Mouse (Mus musculus): ENCODE measurements at regions not wholly inside any gene's neighbourhood (a gene's known extent, or its start where the extent isn't known, plus 50 kb on each side); places are given as distances from the start of the nearest gene placed in this dataset.
A peak's percentile ranks its signal among the peaks of the same experiment; 100 is the strongest.

DNA sequence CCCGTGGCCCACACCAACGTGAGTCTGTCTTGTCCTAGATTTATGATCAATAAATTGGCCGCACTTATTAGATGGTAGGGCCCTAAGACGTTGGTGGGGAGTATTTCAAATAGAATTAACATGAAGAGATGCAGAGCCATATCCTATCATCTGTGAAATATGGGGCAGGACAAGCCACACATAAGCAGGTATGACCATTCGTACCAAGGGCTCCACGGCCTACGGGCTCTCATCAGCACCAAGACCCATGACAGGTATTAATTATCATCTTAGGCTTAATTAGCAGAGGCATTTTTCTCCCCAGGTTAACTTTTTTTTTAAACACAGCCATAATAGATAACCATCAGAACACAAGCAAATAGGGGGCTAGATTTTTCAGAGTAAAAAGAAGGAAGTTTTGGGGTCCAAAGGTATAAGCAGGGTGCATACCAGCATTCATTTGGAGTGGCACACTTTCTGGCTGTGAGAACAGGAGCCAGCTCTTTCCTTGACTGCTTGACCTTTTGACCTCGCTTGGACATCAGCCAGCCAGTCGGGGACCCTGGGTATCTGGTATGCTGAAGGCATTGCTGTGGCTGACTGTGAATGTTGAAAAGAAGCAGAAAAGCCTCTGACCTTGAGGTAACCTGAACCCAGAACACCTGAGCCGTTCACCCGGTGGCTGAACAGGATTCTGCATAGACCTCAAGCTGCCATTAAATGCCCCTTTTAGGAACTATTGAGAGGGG lies 185.8 kb downstream of the Snx10 start:
- Histone ChIP-seq H3K4me1 (ENCODE audit: control insufficient read depth, insufficient read depth, low read length) (peaks cover 18% of the 10 kb centered on the region), H3K36me3 (ENCODE audit: control insufficient read depth, insufficient read depth, low read length) (no peaks in the 10 kb centered on the region), H3K9ac (replicated peaks; ENCODE audit: low read depth, low read length) (no peak overlapping the region), H3K27ac (ENCODE audit: low read depth, low read length) (peak overlapping the region; percentile 68; the same call in 1 of the 2 replicates), H3K27me3 (ENCODE audit: control insufficient read depth, insufficient read depth, low read length) (no peaks in the 10 kb centered on the region), H3K4me2 (ENCODE audit: low read depth, low read length) (no peak overlapping the region), H3K4me3 (ENCODE audit: low read depth, low read length) (no peak overlapping the region), H3K9me3 (ENCODE audit: control insufficient read depth, low read length) (no peaks in the 10 kb centered on the region)
- WGBS: 14% methylated on average over 11 of the region's 11 CpGs
- ATAC-seq (ENCODE audit: low read depth): no peak; the same call in 1 of the 2 replicates

DNA sequence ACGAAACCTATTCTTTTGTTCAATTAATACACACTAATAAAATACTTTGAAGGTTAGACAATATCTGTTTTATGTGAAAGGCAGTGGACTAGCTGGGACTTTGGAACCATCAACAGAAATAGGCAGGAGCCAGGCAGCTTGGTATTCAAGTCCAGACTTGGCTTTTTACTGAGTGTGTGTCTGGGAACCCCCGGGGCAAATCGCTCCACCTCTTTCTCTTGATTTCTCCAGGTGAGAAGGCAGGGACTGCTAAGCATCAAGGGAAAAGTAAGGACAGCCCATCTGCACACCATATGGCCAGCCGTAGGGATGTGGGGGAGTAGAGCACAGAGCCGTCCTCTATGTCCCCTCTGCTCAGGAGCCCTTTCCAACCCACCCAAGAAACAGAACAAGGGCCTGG lies 186.5 kb downstream of the Snx10 start:
- peaks cover 18% of the 10 kb centered on the region for H3K4me1 ChIP-seq (ENCODE audit: control insufficient read depth, insufficient read depth, low read length)
- H3K9ac ChIP-seq (replicated peaks; ENCODE audit: low read depth, low read length): no peak overlapping the region
- no peak for ATAC-seq (ENCODE audit: low read depth)
- 51% methylated on average over 5 of the region's 5 CpGs for WGBS
- H3K4me2 ChIP-seq (ENCODE audit: low read depth, low read length): no peak overlapping the region
- H3K27ac ChIP-seq (ENCODE audit: low read depth, low read length): peak overlapping the region; percentile 68; the same call in 1 of the 2 replicates
- H3K4me3 ChIP-seq (ENCODE audit: low read depth, low read length): no peak overlapping the region
- H3K27me3 ChIP-seq (ENCODE audit: control insufficient read depth, insufficient read depth, low read length): no peaks in the 10 kb centered on the region
- H3K36me3 ChIP-seq (ENCODE audit: control insufficient read depth, insufficient read depth, low read length): no peaks in the 10 kb centered on the region
- H3K9me3 ChIP-seq (ENCODE audit: control insufficient read depth, low read length): no peaks in the 10 kb centered on the region

DNA sequence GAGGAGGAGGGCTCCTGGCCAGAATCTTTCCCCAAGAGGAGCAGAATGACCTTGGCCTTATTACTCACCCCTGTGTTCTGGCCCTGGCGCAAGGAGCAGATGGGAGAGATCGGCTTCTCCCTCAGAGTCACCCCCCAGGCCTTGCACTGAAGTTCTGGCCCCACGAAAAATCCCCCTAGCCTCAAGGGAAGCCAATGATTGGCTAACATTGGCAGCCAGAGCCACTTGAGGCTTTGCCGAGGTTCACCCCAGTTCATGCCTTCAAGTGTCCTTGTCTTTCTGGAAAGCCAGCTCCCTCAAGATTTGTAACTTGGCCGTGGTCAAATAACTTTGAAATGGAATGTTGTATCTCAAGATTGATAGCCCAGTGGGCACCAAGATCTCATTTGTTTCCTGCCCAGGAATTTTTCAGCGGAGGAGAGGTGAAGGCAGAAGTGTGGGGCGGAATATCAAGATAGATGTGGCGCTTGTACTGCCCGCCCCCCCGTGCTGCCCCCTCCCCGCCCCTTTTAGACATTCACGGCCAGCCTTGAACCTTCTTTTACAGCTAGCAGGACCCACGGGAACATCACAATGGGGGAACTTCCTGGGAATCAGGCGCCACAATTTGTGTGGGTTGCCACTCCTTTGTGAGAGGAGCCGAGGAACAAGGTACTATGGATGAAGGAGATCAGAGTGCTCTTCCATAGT lies 187.4 kb downstream of the Snx10 start:
- Histone ChIP-seq H3K4me1 (ENCODE audit: control insufficient read depth, insufficient read depth, low read length) (peaks cover 18% of the 10 kb centered on the region), H3K9ac (replicated peaks; ENCODE audit: low read depth, low read length) (no peak overlapping the region), H3K27me3 (ENCODE audit: control insufficient read depth, insufficient read depth, low read length) (no peaks in the 10 kb centered on the region), H3K36me3 (ENCODE audit: control insufficient read depth, insufficient read depth, low read length) (no peaks in the 10 kb centered on the region), H3K9me3 (ENCODE audit: control insufficient read depth, low read length) (no peaks in the 10 kb centered on the region), H3K4me2 (ENCODE audit: low read depth, low read length) (no peak overlapping the region), H3K4me3 (ENCODE audit: low read depth, low read length) (no peak overlapping the region), H3K27ac (ENCODE audit: low read depth, low read length) (no peak overlapping the region)
- no peak for ATAC-seq (ENCODE audit: low read depth)
- WGBS: 66% methylated on average over 15 of the region's 15 CpGs

DNA sequence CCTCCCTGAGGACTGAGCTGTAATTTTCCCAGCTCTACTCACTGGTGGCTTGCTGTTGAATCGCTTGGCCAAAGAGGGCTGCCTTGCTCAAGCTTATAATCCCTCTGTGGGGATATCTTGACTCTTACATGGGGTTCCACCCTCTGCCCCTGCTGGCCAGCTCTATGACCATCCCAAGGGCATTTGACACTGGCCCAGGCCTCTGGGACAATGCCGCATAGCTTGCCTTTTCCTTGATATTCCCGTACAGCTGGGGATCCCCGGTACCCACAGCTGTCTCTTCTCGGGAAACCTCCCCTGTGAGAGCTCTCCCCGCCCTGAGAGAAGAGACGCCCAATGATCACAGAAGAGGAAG lies 187.9 kb downstream of the Snx10 start:
- Histone ChIP-seq H3K4me1 (ENCODE audit: control insufficient read depth, insufficient read depth, low read length) (peaks cover 18% of the 10 kb centered on the region), H3K9me3 (ENCODE audit: control insufficient read depth, low read length) (no peaks in the 10 kb centered on the region)
- WGBS: 72% methylated on average over 7 of the region's 7 CpGs

DNA sequence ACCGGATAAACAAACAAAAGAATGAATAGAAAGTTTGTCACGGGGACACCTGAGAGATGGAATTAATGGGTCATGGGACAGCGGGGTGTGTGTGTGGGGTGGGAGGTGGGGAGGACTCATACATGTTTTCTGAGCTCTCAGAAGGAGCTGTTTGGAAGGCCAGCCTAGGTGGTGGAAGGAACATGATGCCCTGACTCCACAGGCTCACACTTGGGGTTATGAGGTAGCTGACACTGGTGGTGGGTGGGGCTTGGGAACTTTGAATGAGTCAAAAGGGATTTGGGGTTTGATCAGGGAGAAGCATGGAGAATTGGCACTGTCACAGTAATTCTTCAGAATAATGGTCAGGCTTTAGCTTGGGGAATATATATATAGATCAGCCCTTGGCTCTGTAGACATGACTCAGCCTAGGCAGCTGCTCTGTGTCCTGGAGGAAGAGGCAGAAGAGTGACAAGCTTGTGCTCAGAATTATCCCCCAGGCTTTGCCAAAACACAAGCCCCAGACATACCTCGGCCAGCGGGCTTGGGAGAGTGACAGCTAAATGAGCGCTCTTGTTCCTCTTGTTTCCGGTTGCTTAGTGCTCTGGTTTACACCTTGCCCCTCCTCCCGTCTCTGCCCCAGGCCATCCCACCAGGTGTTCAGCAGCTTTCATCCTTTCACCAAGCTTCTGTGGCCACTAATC lies 191.6 kb downstream of the Snx10 start:
- H3K9me3 ChIP-seq (ENCODE audit: control insufficient read depth, low read length): no peaks in the 10 kb centered on the region
- no peaks in the 10 kb centered on the region for H3K27me3 ChIP-seq (ENCODE audit: control insufficient read depth, insufficient read depth, low read length)
- H3K36me3 ChIP-seq (ENCODE audit: control insufficient read depth, insufficient read depth, low read length): no peaks in the 10 kb centered on the region
- WGBS: 24% methylated on average over 8 of the region's 8 CpGs
- no peak overlapping the region for H3K27ac ChIP-seq (ENCODE audit: low read depth, low read length)
- H3K4me1 ChIP-seq (ENCODE audit: control insufficient read depth, insufficient read depth, low read length): no peaks in the 10 kb centered on the region
- no peak overlapping the region for H3K4me2 ChIP-seq (ENCODE audit: low read depth, low read length)
- no peak for ATAC-seq (ENCODE audit: low read depth)
- H3K4me3 ChIP-seq (ENCODE audit: low read depth, low read length): no peak overlapping the region
- no peak overlapping the region for H3K9ac ChIP-seq (replicated peaks; ENCODE audit: low read depth, low read length)

More for the DNA sequence above, 187.9 kb downstream of the Snx10 start:
- Histone ChIP-seq H3K9ac (replicated peaks; ENCODE audit: low read depth, low read length) (no peak overlapping the region), H3K27me3 (ENCODE audit: control insufficient read depth, insufficient read depth, low read length) (no peaks in the 10 kb centered on the region), H3K27ac (ENCODE audit: low read depth, low read length) (no peak overlapping the region), H3K4me2 (ENCODE audit: low read depth, low read length) (no peak overlapping the region), H3K4me3 (ENCODE audit: low read depth, low read length) (no peak overlapping the region), H3K36me3 (ENCODE audit: control insufficient read depth, insufficient read depth, low read length) (no peaks in the 10 kb centered on the region)
- ATAC-seq (ENCODE audit: low read depth): no peak

DNA sequence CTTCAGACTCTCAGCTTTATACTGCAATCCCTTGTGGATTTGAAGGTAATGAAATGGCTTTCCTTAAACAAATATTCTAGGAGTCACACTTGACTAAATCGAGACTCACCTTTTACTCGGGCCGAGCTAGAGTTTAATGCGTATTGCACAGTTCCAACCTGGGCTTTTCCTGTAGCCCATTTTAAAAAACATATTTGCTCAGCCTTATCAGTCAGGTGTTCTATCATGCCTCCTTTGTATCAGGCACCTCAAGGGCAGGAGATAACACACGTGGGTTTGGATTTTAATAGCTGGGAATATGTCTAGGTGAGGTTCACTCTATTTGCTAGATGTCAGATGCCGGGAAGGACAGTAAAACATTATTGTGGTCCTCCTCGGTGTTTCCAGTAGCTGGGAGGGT lies 193.7 kb downstream of the Snx10 start:
- WGBS: 77% methylated on average over 7 of the region's 7 CpGs
- no peak overlapping the region for H3K9ac ChIP-seq (replicated peaks; ENCODE audit: low read depth, low read length)
- H3K4me1 ChIP-seq (ENCODE audit: control insufficient read depth, insufficient read depth, low read length): no peaks in the 10 kb centered on the region
- H3K27me3 ChIP-seq (ENCODE audit: control insufficient read depth, insufficient read depth, low read length): no peaks in the 10 kb centered on the region
- no peak for ATAC-seq (ENCODE audit: low read depth)
- no peaks in the 10 kb centered on the region for H3K9me3 ChIP-seq (ENCODE audit: control insufficient read depth, low read length)
- H3K4me2 ChIP-seq (ENCODE audit: low read depth, low read length): no peak overlapping the region
- no peak overlapping the region for H3K27ac ChIP-seq (ENCODE audit: low read depth, low read length)
- no peak overlapping the region for H3K4me3 ChIP-seq (ENCODE audit: low read depth, low read length)
- H3K36me3 ChIP-seq (ENCODE audit: control insufficient read depth, insufficient read depth, low read length): no peaks in the 10 kb centered on the region

DNA sequence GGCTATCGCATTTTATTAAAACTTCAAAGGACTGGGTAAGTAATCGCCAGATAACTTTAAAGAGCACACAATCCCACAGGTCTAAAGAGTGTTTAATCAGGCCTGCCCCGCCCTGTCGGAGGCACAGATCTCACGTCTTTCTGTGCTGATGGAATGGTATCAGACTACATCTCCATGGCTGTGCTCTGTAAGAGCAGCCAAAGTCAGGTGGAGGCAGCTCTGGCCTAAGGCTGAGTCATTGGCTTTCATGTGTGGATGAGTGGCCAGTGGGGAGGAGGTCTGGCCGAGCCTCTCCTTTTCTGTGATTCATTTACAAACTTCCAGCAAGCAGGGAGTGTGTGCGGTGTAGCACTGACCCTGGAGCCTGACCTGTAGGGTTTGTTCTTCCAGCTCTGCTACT lies 197.0 kb downstream of the Snx10 start:
- no peak overlapping the region for H3K9ac ChIP-seq (replicated peaks; ENCODE audit: low read depth, low read length)
- H3K27ac ChIP-seq (ENCODE audit: low read depth, low read length): no peak overlapping the region
- WGBS: 81% methylated on average over 7 of the region's 7 CpGs
- no peaks in the 10 kb centered on the region for H3K36me3 ChIP-seq (ENCODE audit: control insufficient read depth, insufficient read depth, low read length)
- no peaks in the 10 kb centered on the region for H3K4me1 ChIP-seq (ENCODE audit: control insufficient read depth, insufficient read depth, low read length)
- ATAC-seq (ENCODE audit: low read depth): no peak
- H3K4me2 ChIP-seq (ENCODE audit: low read depth, low read length): no peak overlapping the region
- H3K27me3 ChIP-seq (ENCODE audit: control insufficient read depth, insufficient read depth, low read length): no peaks in the 10 kb centered on the region
- H3K4me3 ChIP-seq (ENCODE audit: low read depth, low read length): no peak overlapping the region
- H3K9me3 ChIP-seq (ENCODE audit: control insufficient read depth, low read length): no peaks in the 10 kb centered on the region

DNA sequence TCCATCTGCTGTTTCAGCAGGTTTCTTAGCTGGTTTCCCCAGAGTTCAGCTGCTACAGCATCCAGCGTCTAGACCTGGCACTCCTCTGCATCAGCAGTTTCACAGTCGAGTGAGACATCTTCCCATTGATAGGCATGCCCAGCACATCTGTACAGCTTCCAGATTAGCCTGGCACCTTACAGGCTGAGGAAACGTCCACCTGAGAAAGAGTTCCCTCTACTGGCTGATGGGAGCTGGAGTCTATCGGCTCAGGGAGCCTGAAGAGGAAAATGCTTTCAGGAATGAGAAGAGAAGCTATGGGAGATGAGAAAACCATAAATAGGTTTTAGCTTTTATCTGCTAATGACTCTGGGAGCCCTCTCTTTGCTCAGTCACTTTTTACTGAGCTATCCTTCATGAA lies 199.4 kb downstream of the Snx10 start:
- no peak for ATAC-seq (ENCODE audit: low read depth)
- 0 out of 2 replicates have a peak, but pooled peaks cover 1% of the 10 kb centered on the region for H3K4me1 ChIP-seq (ENCODE audit: control insufficient read depth, insufficient read depth, low read length)
- H3K4me2 ChIP-seq (ENCODE audit: low read depth, low read length): no peak overlapping the region
- no peak overlapping the region for H3K4me3 ChIP-seq (ENCODE audit: low read depth, low read length)
- no peak overlapping the region for H3K9ac ChIP-seq (replicated peaks; ENCODE audit: low read depth, low read length)
- H3K36me3 ChIP-seq (ENCODE audit: control insufficient read depth, insufficient read depth, low read length): no peaks in the 10 kb centered on the region
- H3K27me3 ChIP-seq (ENCODE audit: control insufficient read depth, insufficient read depth, low read length): no peaks in the 10 kb centered on the region
- 34% methylated on average over 4 of the region's 4 CpGs for WGBS
- no peak overlapping the region for H3K27ac ChIP-seq (ENCODE audit: low read depth, low read length)
- H3K9me3 ChIP-seq (ENCODE audit: control insufficient read depth, low read length): no peaks in the 10 kb centered on the region

DNA sequence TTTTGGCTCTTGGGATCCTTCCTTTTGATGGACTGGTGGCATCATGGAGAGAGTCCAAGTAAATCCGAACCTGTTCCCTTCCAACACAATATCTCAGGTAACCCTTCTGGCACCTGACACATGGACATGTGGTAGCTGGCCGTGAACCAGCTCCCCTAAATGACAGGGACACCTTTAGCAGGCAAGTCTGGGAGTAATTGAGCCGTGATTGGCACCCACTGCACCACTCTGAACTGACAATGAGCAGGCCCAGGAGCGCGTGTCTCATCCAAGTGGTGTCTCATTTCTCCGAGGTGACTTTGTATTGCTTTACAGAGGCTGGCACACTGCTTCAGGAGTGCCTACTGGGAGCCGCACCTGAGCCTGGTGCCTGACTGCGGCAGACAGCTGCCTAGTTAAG lies 203.5 kb downstream of the Snx10 start:
- Histone ChIP-seq H3K9me3 (ENCODE audit: control insufficient read depth, low read length) (no peaks in the 10 kb centered on the region), H3K4me3 (ENCODE audit: low read depth, low read length) (no peak overlapping the region), H3K9ac (replicated peaks; ENCODE audit: low read depth, low read length) (no peak overlapping the region), H3K36me3 (ENCODE audit: control insufficient read depth, insufficient read depth, low read length) (no peaks in the 10 kb centered on the region), H3K4me2 (ENCODE audit: low read depth, low read length) (no peak overlapping the region), H3K27ac (ENCODE audit: low read depth, low read length) (no peak overlapping the region), H3K27me3 (ENCODE audit: control insufficient read depth, insufficient read depth, low read length) (no peaks in the 10 kb centered on the region), H3K4me1 (ENCODE audit: control insufficient read depth, insufficient read depth, low read length) (peaks cover 3% of the 10 kb centered on the region; the same call in 1 of the 2 replicates)
- 71% methylated on average over 8 of the region's 8 CpGs for WGBS
- no peak for ATAC-seq (ENCODE audit: low read depth)
